ENCODE assay signal across 13 mouse cellular contexts in the genomic region with DNA sequence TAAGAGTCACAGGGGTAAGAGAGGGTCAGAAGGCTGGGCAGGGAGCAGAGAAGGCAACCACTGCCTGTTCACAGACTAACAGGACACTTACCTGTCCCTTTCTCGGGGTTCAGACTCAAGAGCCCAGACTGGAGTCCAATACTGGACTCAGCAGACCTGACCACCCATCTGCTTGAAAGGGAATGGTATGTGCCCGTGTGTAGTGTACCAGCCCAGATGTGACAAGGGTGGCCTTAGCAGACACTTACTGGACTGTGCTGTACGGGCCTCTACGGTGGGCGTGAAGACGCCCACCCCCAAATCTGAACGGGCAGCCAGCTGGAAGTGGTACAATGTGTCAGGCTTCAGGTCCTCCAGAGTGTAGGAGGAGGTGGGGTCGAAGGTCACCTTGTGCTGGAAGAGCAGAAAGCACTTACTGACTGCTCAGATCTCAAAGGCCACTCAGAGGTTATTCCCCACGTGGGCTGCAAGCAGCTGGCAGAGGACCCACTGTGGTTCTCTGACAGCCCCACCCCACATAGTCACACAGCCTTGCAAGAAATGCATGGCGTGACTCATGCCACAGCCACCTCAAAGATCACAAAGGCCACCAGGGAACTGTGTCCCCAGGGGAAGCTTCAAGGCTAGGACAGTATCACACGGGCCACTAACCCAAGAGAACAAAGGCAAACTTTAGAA. TPM values are rescaled to one million over a fixed set of nuclear protein-coding genes. Genes with fewer than 3 reads are reported as not detected.
DNase-seq lines count a peak whose midpoint lies in the region; ATAC-seq and TF ChIP-seq lines count a peak whose summit lies in the region.
"Had no signal": no experiment of that assay in that cellular context is flagged by ENCODE, and none has a peak within 500 bp of the region (broad histone marks: within the 10 kb centered on the region; RNA-seq: fewer than 3 reads in every experiment).

No protein-coding gene starts in this region.

- TF ChIP-seq EP300 in liver, postnatal 0 days (IDR thresholded peaks at IDR 0.05; ENCODE audit: low read depth): no peak

- ATAC-seq in liver, postnatal 0 days: no peak
- no peak; the same call in 1 of the 2 replicates for ATAC-seq in forebrain, embryonic 12.5 days (ENCODE audit: low FRiP score)
- ATAC-seq in megakaryocyte, adult 5-6 weeks (ENCODE audit: poor library complexity, severe bottlenecking): no peak
- ATAC-seq: midbrain, embryonic 15.5 days had no signal

- peaks cover 2% of the 10 kb centered on the region; the same call in 1 of the 2 replicates for H3K36me3 ChIP-seq in liver, adult 2 months (ENCODE audit: control insufficient read depth, insufficient read depth, low read length)
- peaks cover 12% of the 10 kb centered on the region; the same call in 1 of the 2 replicates for H3K36me3 ChIP-seq in liver, postnatal 0 days (replicated peaks; ENCODE audit: insufficient read depth, low read length)
- no peaks in the 10 kb centered on the region for H3K36me3 ChIP-seq in kidney, adult 2 months (ENCODE audit: control insufficient read depth, insufficient read depth, low read length)
- peaks cover 81% of the 10 kb centered on the region for H3K36me3 ChIP-seq in forebrain, embryonic 12.5 days (replicated peaks)

- no peak overlapping the region for H3K9ac ChIP-seq in liver, adult 2 months (ENCODE audit: low read depth, low read length)
- H3K9ac ChIP-seq in liver, postnatal 0 days (replicated peaks): no peak overlapping the region
- no peak overlapping the region for H3K9ac ChIP-seq in forebrain, embryonic 12.5 days
- H3K9ac ChIP-seq: heart, embryonic 12.5 days; liver, embryonic 15.5 days; midbrain, embryonic 15.5 days had no signal

- TF ChIP-seq CTCF in liver, adult 2 months (IDR thresholded peaks at IDR 0.05; ENCODE audit: low read depth, low read length): no peak
- no peak for TF ChIP-seq CTCF in liver, postnatal 0 days (IDR thresholded peaks at IDR 0.05; ENCODE audit: low read depth)
- TF ChIP-seq CTCF in kidney, adult 2 months (conservative IDR thresholded peaks at IDR 0.05; ENCODE audit: insufficient read depth, insufficient read length, low read depth, low read length): no peak

- H3K4me2 ChIP-seq in liver, postnatal 0 days (ENCODE audit: low read depth, low read length): no peak overlapping the region
- no peak overlapping the region for H3K4me2 ChIP-seq in forebrain, embryonic 12.5 days
- H3K4me2 ChIP-seq: heart, embryonic 12.5 days; liver, embryonic 15.5 days; midbrain, embryonic 15.5 days had no signal

- peak; percentile 65 for DNase-seq in liver, adult 2 months (ENCODE audit: extremely low read depth, low read depth, low spot score)
- DNase-seq in liver, postnatal 0 days: no peak
- peak; percentile 63 for DNase-seq in adrenal gland, postnatal 14 days
- peak; percentile 92 for DNase-seq in kidney, adult 2 months
- peak; percentile 26 for DNase-seq in mesoderm, embryonic 11.5 days (ENCODE audit: low read depth, low spot score)
- DNase-seq in thymus, postnatal 10 days (ENCODE audit: low spot score in 2 of 2): no peak
- DNase-seq: spleen, adult 18-20 months; thymus, adult 18-20 months had no signal

- H3K27me3 ChIP-seq in liver, adult 2 months (ENCODE audit: control insufficient read depth, insufficient read depth, low read length): no peaks in the 10 kb centered on the region
- H3K27me3 ChIP-seq in liver, postnatal 0 days (ENCODE audit: insufficient read depth, low read length): no peaks in the 10 kb centered on the region
- H3K27me3 ChIP-seq in kidney, adult 2 months (replicated peaks; ENCODE audit: control insufficient read depth, insufficient read depth, low read length): no peaks in the 10 kb centered on the region
- H3K27me3 ChIP-seq in forebrain, embryonic 12.5 days: no peaks in the 10 kb centered on the region
- H3K27me3 ChIP-seq: heart, embryonic 12.5 days; liver, embryonic 15.5 days; midbrain, embryonic 15.5 days had no signal

- WGBS in liver, adult 2 months: 36% methylated on average over 11 of the region's 11 CpGs
- 60% methylated on average over 11 of the region's 11 CpGs for WGBS in liver, postnatal 0 days (ENCODE audit: insufficient replicate concordance)
- 44% methylated on average over 11 of the region's 11 CpGs for WGBS in kidney, adult 2 months
- 86% methylated on average over 11 of the region's 11 CpGs for WGBS in forebrain, embryonic 12.5 days

- H3K27ac ChIP-seq in liver, adult 2 months (replicated peaks; ENCODE audit: insufficient read depth, low read depth, low read length): peak overlapping the region; percentile 30
- H3K27ac ChIP-seq in liver, postnatal 0 days (ENCODE audit: low read depth): no peak overlapping the region
- peak overlapping the region; percentile 41 for H3K27ac ChIP-seq in kidney, adult 2 months (ENCODE audit: insufficient read depth, low read depth, low read length)
- no peak overlapping the region for H3K27ac ChIP-seq in forebrain, embryonic 12.5 days
- H3K27ac ChIP-seq: liver, embryonic 15.5 days; midbrain, embryonic 15.5 days had no signal

- H3K4me3 ChIP-seq in liver, adult 2 months (ENCODE audit: insufficient read depth, low read depth, low read length): no peak overlapping the region
- no peak overlapping the region for H3K4me3 ChIP-seq in liver, postnatal 0 days (ENCODE audit: low read depth, low read length)
- H3K4me3 ChIP-seq in kidney, adult 2 months (ENCODE audit: insufficient read depth, low read depth, low read length): no peak overlapping the region
- H3K4me3 ChIP-seq in forebrain, embryonic 12.5 days (replicated peaks): no peak overlapping the region
- H3K4me3 ChIP-seq: heart, embryonic 12.5 days; liver, embryonic 15.5 days; midbrain, embryonic 15.5 days had no signal

- no peaks in the 10 kb centered on the region for H3K9me3 ChIP-seq in liver, postnatal 0 days (ENCODE audit: low read length)
- no peaks in the 10 kb centered on the region for H3K9me3 ChIP-seq in forebrain, embryonic 12.5 days
- H3K9me3 ChIP-seq: heart, embryonic 12.5 days; liver, embryonic 15.5 days; midbrain, embryonic 15.5 days had no signal

- H3K79me2 ChIP-seq in liver, adult 2 months (ENCODE audit: control insufficient read depth, insufficient read depth, low read length): no peaks in the 10 kb centered on the region

- no peak for TF ChIP-seq POLR2A in liver, adult 2 months (IDR thresholded peaks at IDR 0.05; ENCODE audit: extremely low read depth, insufficient read depth, low read length)
- no peak for TF ChIP-seq POLR2A in kidney, adult 2 months (IDR thresholded peaks at IDR 0.05; ENCODE audit: low read depth, low read length)

- peaks cover 39% of the 10 kb centered on the region for H3K4me1 ChIP-seq in liver, adult 2 months (ENCODE audit: control insufficient read depth, insufficient read depth, low read length)
- H3K4me1 ChIP-seq in liver, postnatal 0 days (ENCODE audit: insufficient read depth): peaks cover 14% of the 10 kb centered on the region
- peaks cover 26% of the 10 kb centered on the region for H3K4me1 ChIP-seq in kidney, adult 2 months (ENCODE audit: control insufficient read depth, insufficient read depth, low read length)
- H3K4me1 ChIP-seq in forebrain, embryonic 12.5 days: no peaks in the 10 kb centered on the region; the same call in 1 of the 2 replicates
- H3K4me1 ChIP-seq: midbrain, embryonic 15.5 days had no signal

RNA-seq across cellular contexts. Expression of a gene that starts 55.0 kb away (rescaled TPM):
- 10.5 and 14.2 TPM in 2 replicates for total RNA-seq in liver, adult 2 months (2014; rRNA removed)
- 10.9 and 15.3 TPM in 2 replicates for polyA plus RNA-seq in liver, adult 2 months (2012; rRNA removed)
- polyA plus RNA-seq in liver, postnatal 0 days (2015; fragmentation: Nextera tagmentation; extraction: Ambion mirVana): 7.0 and 7.2 TPM in 2 replicates
- 34.3 and 43.6 TPM in 2 replicates for total RNA-seq in adrenal gland, postnatal 14 days (2021)
- 31.9 and 34.0 TPM in 2 replicates for polyA plus RNA-seq in kidney, adult 2 months (2012; rRNA removed)
- 58.5 and 58.6 TPM in 2 replicates for polyA plus RNA-seq in forebrain, embryonic 12.5 days (2016; fragmentation: Nextera tagmentation; extraction: Ambion mirVana)
- total RNA-seq in megakaryocyte, adult 5-6 weeks (2015): 11.0 and 14.2 TPM in 2 replicates
- 29.1 and 34.3 TPM in 2 replicates for total RNA-seq in megakaryocyte, adult 5-6 weeks (2017)

RNA-seq across cellular contexts. Expression of a gene that starts 56.4 kb away (rescaled TPM):
- 40.1 and 67.4 TPM in 2 replicates for total RNA-seq in liver, adult 2 months (2014; rRNA removed)
- 89.8 and 101 TPM in 2 replicates for polyA plus RNA-seq in liver, adult 2 months (2012; rRNA removed)
- 10.3 and 11.8 TPM in 2 replicates for polyA plus RNA-seq in liver, postnatal 0 days (2015; fragmentation: Nextera tagmentation; extraction: Ambion mirVana)
- 63.5 and 64.3 TPM in 2 replicates for total RNA-seq in adrenal gland, postnatal 14 days (2021)
- polyA plus RNA-seq in kidney, adult 2 months (2012; rRNA removed): 89.9 and 114 TPM in 2 replicates
- 118 and 122 TPM in 2 replicates for polyA plus RNA-seq in forebrain, embryonic 12.5 days (2016; fragmentation: Nextera tagmentation; extraction: Ambion mirVana)
- total RNA-seq in megakaryocyte, adult 5-6 weeks (2015): 1.1 TPM in 2 replicates
- 0.77 and 0.89 TPM in 2 replicates for total RNA-seq in megakaryocyte, adult 5-6 weeks (2017)

Comparison
In these comparisons a context has a peak if more than half of its experiments do, and no peak if none do; other contexts are left out.
1. DNase-seq: peak in liver, adult 2 months (single experiment), adrenal gland, postnatal 14 days (single experiment), kidney, adult 2 months (single experiment) and mesoderm, embryonic 11.5 days (single experiment); none in liver, postnatal 0 days (single experiment) and thymus, postnatal 10 days (0 of 2).
2. H3K27ac ChIP-seq: peak in liver, adult 2 months (single experiment) and kidney, adult 2 months (single experiment); none in liver, postnatal 0 days (single experiment) and forebrain, embryonic 12.5 days (single experiment).